Mouse (Mus musculus) c-Kit-positive CD71-negative TER-119-negative erythroid progenitor cells, embryonic 14.5 days (primary cell): ENCODE results near the gene Ctsc.

Source experiments
- DNase-seq: peaks from one replicate; pipeline ENCODE4 v3.0.0-alpha.2; 2013; ENCODE audit warnings: low read depth

The Ctsc gene

DNA sequence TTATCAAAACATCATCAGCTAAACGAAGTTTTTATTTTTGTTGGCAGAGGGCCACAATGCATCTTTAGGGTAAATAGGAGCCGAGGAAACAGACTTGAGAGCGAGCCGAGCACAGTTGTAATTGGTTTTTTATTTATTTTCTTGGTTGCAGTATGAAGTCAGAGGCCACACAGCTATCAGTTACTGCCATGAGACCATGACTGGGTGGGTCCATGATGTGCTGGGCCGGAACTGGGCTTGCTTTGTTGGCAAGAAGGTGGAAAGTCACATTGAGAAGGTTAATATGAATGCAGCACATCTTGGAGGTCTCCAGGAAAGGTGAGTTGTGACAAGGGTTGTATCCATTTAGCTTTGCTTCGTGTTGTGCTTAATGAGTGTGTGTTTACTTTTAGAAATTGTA is 19.0 kb downstream of the Ctsc start:
- no peak for DNase-seq

DNA sequence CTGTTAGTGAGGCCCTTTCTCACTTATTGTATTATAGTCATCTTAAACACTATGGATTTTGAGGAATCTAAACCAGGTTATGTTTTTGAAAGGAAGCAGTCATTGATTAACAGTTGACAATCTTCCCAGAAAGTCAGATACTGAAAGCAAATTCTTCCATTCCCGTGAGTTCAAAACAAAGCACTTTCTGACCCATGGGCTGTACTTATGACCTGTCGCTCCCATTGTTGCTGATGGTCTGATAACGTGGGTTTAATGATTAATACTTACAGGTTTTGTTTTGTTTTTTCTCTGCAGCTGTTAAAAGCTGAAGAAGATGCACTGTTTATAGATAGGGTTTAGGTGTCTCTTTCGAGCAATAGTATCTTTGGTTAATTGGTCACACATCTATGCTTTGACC is 27.9 kb downstream of the Ctsc start:
- no peak for DNase-seq

DNA sequence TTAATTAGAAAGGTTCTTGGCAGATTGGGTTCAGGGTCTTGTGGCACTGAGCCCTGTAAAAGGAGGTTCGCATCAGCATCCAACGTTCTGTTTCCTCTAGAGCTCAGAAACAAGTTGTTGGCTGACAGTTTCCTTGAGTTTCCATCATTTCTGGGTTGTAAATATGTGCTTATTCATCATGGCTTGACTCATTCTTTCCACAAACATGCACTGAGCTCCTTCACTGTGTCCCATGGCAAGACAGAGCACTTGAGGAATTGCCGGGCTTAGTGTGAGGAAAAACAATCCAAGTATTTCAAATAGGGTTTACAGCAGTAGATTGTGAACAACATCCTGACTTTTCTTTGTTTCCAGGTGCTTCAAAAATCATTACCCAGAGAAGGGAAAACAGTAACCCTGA is 28.8 kb downstream of the Ctsc start:
- DNase-seq = no peak

GRCm38 (mm10) chr7:88310398-88311180 is 32.7 kb downstream of the Ctsc start:
- no peak for DNase-seq

DNA sequence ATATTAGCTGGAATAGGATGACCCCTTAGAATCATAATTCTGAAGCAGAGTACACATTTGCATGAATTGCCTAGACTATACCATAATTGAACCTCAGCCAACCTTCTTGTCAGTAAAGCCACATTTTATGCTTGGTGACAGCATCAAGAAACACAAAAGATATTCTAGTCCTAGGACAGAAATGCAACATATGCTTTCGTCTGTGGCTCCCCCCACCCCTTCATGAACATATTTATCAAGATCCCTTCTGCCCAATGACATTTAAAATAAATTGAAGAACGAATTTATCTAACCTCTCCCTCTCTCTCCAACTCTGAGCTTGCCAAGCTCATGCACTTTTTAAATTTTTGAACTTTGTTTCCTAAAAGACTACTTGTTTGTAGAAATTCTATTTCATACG is 38.5 kb downstream of the Ctsc start:
- no peak for DNase-seq

- no peak for DNase-seq
These were observed 40.6 kb downstream of the Ctsc start for GRCm38 (mm10) chr7:88318474-88318873.

DNA sequence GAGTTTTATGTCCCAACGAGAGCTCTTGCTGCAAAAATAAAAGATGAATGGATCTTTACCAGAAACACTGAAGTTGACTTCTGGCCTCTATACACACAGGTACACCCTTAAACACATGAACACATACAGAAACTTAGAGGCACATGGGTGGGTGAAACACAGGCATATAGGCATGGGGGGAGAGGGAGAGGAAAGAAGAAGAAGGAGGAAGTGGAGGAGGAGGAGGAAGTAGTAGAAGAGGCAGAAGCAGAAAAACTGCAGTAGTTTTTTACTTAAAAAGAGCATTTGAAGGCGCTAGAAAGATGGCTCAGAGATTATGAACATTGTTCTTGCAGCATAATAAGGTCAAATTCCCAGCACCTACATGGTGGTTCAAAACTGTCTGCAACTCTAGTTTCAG is 41.0 kb downstream of the Ctsc start:
- DNase-seq = no peak

DNA sequence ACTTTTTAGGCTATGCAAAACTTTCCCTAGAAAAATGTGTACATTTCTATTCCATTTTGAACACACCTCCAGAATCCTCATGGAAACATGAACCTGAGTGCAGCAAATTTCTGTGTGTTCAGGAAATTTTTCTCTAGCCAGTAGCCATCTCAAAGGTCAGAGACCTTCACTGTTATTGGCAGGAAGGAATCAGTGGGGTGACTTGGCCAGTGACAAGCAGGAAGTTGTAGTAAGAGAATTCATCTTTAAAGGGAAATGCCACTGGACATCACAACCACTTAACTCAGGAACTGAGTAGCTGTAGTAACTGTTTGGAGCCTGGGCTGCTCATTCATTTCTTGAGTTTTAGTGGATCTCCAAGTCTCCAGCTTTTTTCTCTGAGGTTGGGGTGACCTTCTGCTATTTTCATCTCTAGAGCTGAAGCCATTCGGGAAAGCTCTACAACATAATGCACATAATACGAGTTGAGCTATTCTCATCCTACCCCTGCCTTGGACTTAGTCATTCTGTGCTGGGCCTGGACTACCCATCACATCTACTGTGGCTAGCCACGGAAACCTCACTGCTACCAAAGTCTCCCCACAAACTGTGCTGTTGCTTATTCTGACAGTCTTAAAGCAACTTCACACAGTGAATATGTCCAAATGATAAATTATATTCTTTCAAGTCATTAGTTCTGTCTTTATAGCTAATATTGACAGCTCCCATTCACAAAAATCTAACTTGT is 41.7 kb downstream of the Ctsc start:
- DNase-seq = no peak

- DNase-seq = no peak
These were observed 42.9 kb downstream of the Ctsc start for GRCm38 (mm10) chr7:88320628-88321336.

- no peak for DNase-seq
These were observed 44.5 kb downstream of the Ctsc start for GRCm38 (mm10) chr7:88322431-88322830.

DNA sequence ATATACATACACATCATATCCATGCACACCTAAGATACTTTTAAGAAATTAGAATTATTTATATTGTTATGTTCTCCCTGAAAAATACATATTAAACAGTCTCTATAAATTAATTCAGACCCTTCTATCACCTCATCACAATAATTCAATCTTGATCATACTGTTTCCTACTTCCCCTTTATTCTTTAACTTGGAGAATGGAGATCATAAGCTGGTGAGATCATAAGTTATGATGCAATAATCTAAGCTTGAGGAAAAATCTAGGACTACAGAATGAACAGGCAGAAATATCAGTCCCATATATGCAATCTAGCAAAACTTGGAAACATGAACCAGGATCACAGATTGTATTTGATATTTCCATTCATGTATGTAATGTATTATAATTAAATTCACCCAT is 49.6 kb downstream of the Ctsc start:
- no peak for DNase-seq

DNA sequence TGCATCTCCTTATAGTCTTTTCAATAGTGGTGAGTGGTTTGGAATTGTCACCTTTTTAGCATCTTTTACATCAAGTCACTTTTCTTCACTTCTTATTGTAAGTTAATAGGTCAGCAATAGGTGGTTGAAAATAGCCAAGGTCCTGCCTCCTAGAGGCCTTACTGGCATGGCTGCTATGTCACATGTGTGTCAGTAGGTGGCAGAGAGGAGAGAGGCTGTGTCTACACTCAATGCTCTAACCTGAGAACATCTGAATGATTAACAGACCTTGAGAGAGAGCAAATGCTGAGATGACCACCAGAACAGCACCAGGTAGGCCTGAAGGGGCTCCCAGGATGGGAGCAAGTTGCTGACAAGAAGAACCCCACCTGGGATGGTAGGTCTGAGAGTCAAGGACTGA is 65.9 kb downstream of the Ctsc start:
- DNase-seq = no peak

DNA sequence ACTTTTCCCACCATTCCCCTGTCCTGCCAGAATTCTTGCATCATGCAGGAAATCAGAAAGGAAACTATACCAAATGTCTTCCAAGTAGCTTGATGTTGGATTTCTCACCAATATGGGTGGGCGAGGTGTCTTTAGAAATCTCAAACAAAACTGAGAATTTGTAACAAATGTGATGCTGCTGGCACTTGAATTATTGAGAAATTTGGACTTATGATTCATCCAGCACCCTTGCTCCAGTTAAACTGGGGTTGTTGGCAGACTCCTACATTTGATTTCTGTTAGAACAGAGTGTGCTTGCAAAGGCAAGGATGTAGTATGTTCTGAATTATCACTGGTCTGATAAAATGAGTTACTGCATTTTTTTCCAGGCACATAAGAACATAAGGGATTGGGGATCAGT is 68.2 kb downstream of the Ctsc start:
- no peak for DNase-seq

GRCm38 (mm10) chr7:88356871-88357776 is 79.2 kb downstream of the Ctsc start:
- DNase-seq = peak; percentile 6

DNA sequence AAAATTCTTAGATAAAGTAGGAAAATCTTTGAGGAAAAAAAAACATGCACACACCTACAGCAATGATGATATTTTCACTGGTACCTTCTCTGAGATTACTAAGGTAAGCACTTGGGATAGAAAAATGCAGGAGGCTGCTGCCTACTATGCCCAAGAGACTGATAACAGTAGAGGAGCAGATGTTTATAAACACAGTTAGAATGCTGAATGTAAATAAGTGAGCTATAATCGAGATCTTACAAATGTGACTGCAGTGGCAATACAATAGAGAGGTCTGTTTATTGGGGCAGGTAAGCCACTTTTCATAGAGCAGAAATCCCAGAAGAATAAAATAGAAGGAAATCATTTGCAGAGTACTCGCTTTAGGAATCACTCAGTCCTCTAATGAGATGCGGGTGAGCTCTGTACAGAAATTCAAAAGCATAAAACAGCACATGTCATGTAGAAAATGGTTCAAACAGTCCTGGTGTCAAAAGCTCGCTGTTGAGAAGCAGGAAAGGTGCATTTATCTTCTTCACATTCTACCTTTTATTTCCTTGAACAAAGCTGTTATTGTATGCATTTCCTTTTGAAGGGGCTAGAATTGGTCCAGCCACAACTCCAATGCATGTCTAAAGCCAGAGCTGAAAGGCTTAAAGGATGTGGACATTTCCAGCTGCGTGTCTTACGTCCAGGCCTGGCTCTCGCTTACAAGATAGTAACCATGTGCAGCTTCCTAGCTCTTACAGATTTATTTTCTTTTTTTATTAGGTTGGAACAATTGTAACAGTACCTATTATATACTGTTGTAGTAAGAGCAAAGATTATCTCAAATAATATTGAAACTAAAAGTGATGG is 80.4 kb downstream of the Ctsc start:
- DNase-seq = no peak
